Comparison of ENCODE assay signal across 7 mouse cellular contexts in the genomic region with DNA sequence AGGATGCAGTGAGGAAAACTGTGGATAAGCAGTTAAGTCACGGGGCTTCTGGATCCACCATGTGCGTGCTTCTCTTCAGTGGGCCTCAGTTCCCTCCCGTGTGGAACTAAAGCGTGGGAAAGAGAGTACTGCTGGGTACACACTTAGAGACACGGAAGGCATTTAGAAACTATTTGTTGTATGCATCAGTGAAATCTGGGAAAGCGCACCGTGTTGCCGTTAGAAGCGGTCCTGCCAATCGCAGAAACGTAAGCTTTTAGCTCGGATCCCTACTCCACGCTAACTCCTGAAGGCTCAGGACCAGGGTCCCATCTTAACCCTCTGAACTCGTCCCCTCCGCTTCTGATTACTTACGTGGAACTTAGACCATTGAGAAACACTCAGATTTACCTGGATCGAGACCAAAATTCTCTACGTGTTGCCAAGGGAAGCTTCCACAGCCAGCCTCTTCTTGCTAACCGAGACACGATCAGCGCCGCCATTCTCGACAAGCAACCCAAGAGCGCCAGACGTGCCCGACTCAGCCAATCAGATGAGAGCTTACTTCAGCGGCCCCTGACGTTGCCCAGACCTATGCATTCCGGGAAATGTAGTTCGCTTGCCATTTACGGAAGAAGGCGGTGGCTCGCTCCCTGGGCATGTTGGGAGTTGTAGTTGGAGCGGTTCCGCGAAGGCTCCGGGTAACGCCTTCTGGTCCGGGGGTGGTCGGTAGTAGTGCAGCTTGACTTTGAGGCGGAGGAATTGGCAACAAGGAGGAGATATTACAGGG. TPM values are rescaled to one million over a fixed set of nuclear protein-coding genes. Genes with fewer than 3 reads are reported as not detected.
DNase-seq lines count a peak whose midpoint lies in the region; ATAC-seq lines count a peak whose summit lies in the region.

TSS of gene Mrpl50 (minus strand) at position 522 of the 769 bp plus-strand sequence.
TSS of gene Zfp189 (plus strand) at position 605 of the 769 bp plus-strand sequence.

- peak within 1 kb of the TSS; percentile 62 for H3K4me2 ChIP-seq in embryonic facial prominence, embryonic 11.5 days (ENCODE audit: low read depth, low read length)
- H3K4me2 ChIP-seq in midbrain, embryonic 13.5 days (replicated peaks): peak within 1 kb of the TSS; percentile 68

- peak within 1 kb of the TSS; percentile 50 for H3K4me3 ChIP-seq in embryonic facial prominence, embryonic 11.5 days (ENCODE audit: low read depth, low read length)
- peak within 1 kb of the TSS; percentile 75 for H3K4me3 ChIP-seq in limb, embryonic 10.5 days
- peak within 1 kb of the TSS; percentile 67 for H3K4me3 ChIP-seq in midbrain, embryonic 13.5 days (replicated peaks)

- H3K9me3 ChIP-seq in embryonic facial prominence, embryonic 11.5 days (replicated peaks; ENCODE audit: control insufficient read depth, low read length): no peaks in the 10 kb centered on the region
- no peaks in the 10 kb centered on the region for H3K9me3 ChIP-seq in limb, embryonic 10.5 days (replicated peaks)
- no peaks in the 10 kb centered on the region for H3K9me3 ChIP-seq in midbrain, embryonic 13.5 days

- no peaks in the 10 kb centered on the region for H3K4me1 ChIP-seq in embryonic facial prominence, embryonic 11.5 days (ENCODE audit: control insufficient read depth, insufficient read depth, low read length)
- H3K4me1 ChIP-seq in limb, embryonic 10.5 days: peaks cover 17% of the 10 kb centered on the region
- peaks cover 32% of the 10 kb centered on the region for H3K4me1 ChIP-seq in midbrain, embryonic 13.5 days (replicated peaks)

- H3K9ac ChIP-seq in embryonic facial prominence, embryonic 11.5 days (replicated peaks; ENCODE audit: low read length): peak within 1 kb of the TSS; percentile 78
- peak within 1 kb of the TSS; percentile 78 for H3K9ac ChIP-seq in midbrain, embryonic 13.5 days (replicated peaks)

- whole genome bisulfite sequencing in embryonic facial prominence, embryonic 11.5 days: under 1% methylated on average over 41 of the region's 41 CpGs
- under 1% methylated on average over 41 of the region's 41 CpGs for WGBS in limb, embryonic 10.5 days
- WGBS in midbrain, embryonic 13.5 days: under 1% methylated on average over 41 of the region's 41 CpGs

- no peak within 1 kb of the TSS for H3K27ac ChIP-seq in embryonic facial prominence, embryonic 11.5 days (replicated peaks; ENCODE audit: low read depth, low read length)
- peak within 1 kb of the TSS; percentile 91 for H3K27ac ChIP-seq in limb, embryonic 10.5 days
- peak within 1 kb of the TSS; percentile 48 for H3K27ac ChIP-seq in midbrain, embryonic 13.5 days

- peak; percentile 95 for DNase-seq in adrenal gland, postnatal 14 days
- DNase-seq in embryonic facial prominence, embryonic 11.5 days (ENCODE audit: low spot score): peak; percentile 98
- DNase-seq in kidney, adult 11 months: peak; percentile 97
- DNase-seq in limb, embryonic 10.5 days (ENCODE audit: low spot score): peak; percentile 87
- peak; percentile 84 for DNase-seq in spleen, adult 12 weeks (ENCODE audit: low spot score)

- no peaks in the 10 kb centered on the region for H3K27me3 ChIP-seq in embryonic facial prominence, embryonic 11.5 days (ENCODE audit: control insufficient read depth, insufficient read depth, low read length)
- no peaks in the 10 kb centered on the region for H3K27me3 ChIP-seq in limb, embryonic 10.5 days (ENCODE audit: low read depth, poor library complexity, severe bottlenecking)
- no peaks in the 10 kb centered on the region for H3K27me3 ChIP-seq in midbrain, embryonic 13.5 days

- no peaks in the 10 kb centered on the region for H3K36me3 ChIP-seq in embryonic facial prominence, embryonic 11.5 days (replicated peaks; ENCODE audit: control insufficient read depth, insufficient read depth, low read depth, low read length)
- peaks cover 45% of the 10 kb centered on the region for H3K36me3 ChIP-seq in limb, embryonic 10.5 days
- H3K36me3 ChIP-seq in midbrain, embryonic 13.5 days: peaks cover 24% of the 10 kb centered on the region

- peak; percentile 99 for ATAC-seq in embryonic facial prominence, embryonic 11.5 days (replicated peaks; ENCODE audit: insufficient number of reproducible peaks, low FRiP score, low TSS enrichment, low read depth)
- peak; percentile 93 for ATAC-seq in granulocyte monocyte progenitor cell, adult 5-6 weeks (replicated peaks; ENCODE audit: poor library complexity, severe bottlenecking)
- peak; percentile 99 for ATAC-seq in midbrain, embryonic 13.5 days

RNA-seq across cellular contexts. Expression of gene Mrpl50, which starts in this region (rescaled TPM):
- total RNA-seq in adrenal gland, postnatal 14 days (2021): 45.5 and 50.0 TPM in 2 replicates
- 107 and 119 TPM in 2 replicates for polyA plus RNA-seq in embryonic facial prominence, embryonic 11.5 days (2014; fragmentation: Nextera tagmentation; extraction: Ambion mirVana)
- 34.6 and 40.5 TPM in 2 replicates for total RNA-seq in granulocyte monocyte progenitor cell, adult 5-6 weeks (2014; fragmentation: Nextera tagmentation)
- 38.7 and 39.9 TPM in 2 replicates for total RNA-seq in granulocyte monocyte progenitor cell, adult 5-6 weeks (2017)
- polyA plus RNA-seq in limb, embryonic 10.5 days (2016; fragmentation: Nextera tagmentation; extraction: Ambion mirVana): 79.6 and 86.6 TPM in 2 replicates
- 78.1 and 82.5 TPM in 2 replicates for polyA plus RNA-seq in midbrain, embryonic 13.5 days (2015; fragmentation: Nextera tagmentation; extraction: Ambion mirVana)

RNA-seq across cellular contexts. Expression of gene Zfp189, which starts in this region (rescaled TPM):
- 7.9 and 8.4 TPM in 2 replicates for total RNA-seq in adrenal gland, postnatal 14 days (2021)
- polyA plus RNA-seq in embryonic facial prominence, embryonic 11.5 days (2014; fragmentation: Nextera tagmentation; extraction: Ambion mirVana): 14.4 and 14.9 TPM in 2 replicates
- 1.9 and 2.8 TPM in 2 replicates for total RNA-seq in granulocyte monocyte progenitor cell, adult 5-6 weeks (2014; fragmentation: Nextera tagmentation)
- 6.2 and 6.7 TPM in 2 replicates for total RNA-seq in granulocyte monocyte progenitor cell, adult 5-6 weeks (2017)
- polyA plus RNA-seq in limb, embryonic 10.5 days (2016; fragmentation: Nextera tagmentation; extraction: Ambion mirVana): 8.8 and 11.3 TPM in 2 replicates
- polyA plus RNA-seq in midbrain, embryonic 13.5 days (2015; fragmentation: Nextera tagmentation; extraction: Ambion mirVana): 15.1 and 15.2 TPM in 2 replicates
